Mouse (Mus musculus): ENCODE measurements around the gene Prmt2.

DNA sequence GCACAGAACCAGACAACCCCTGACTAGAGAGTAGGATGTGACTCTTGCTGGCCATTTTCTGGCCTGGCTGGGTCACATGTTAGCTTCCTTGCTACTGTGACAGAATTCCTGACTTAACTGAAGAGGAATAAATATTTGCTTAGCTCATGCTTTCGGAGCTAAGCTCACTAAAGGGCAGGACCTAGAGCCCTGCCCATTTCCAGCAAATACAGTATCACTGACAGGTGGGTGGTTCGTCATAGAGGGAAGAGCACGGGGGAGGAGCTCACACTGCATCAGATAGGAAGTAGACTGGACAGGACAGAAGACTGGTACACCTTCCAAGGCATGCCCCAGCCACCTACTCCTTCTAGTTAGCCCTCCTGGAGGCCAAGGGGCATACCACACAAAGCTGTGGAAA lies 23.8 kb upstream of the Prmt2 start:
- TF ChIP-seq CTCF (IDR thresholded peaks at IDR 0.05; ENCODE audit: low read depth) (no peak), EP300 (IDR thresholded peaks at IDR 0.05; ENCODE audit: low read depth) (no peak)

Data from liver, embryonic 14.5 days (tissue).